Mouse (Mus musculus) lung, adult 2 months (tissue): ENCODE data around the gene Metap2.

Experiments used
- CTCF ChIP-seq: fragments of 200-500 bp; IDR thresholded peaks from 2 replicates; pipeline ENCODE4 v1.5.1; 2011; ENCODE audit warnings: mild to moderate bottlenecking, low read length, control low read depth; ENCODE audit not compliant: insufficient read depth
- POLR2A ChIP-seq: fragments of 200-500 bp; IDR thresholded peaks from 2 replicates; pipeline ENCODE4 v1.6.1; 2011; ENCODE audit warnings: low read depth, mild to moderate bottlenecking, control low read depth, low read length, borderline replicate concordance; ENCODE audit errors: extremely low read depth

- TF ChIP-seq CTCF, result no peak
- no peak for TF ChIP-seq POLR2A
These were observed 34.5 kb upstream of the Metap2 start for GRCm38 (mm10) chr10:93931431-93931830.
